Mouse (Mus musculus) CH12.LX (cell line): ENCODE measurements around the gene Gm14214.

Source experiments
- CTCF ChIP-seq, 2 experiments: IDR thresholded peaks in 1 of 2; conservative IDR thresholded peaks in 1 of 2; 2 replicates each; pipeline ENCODE4 v1.5.1; 2011 to 2012; ENCODE audit warnings: low read depth in 2 of 2, low read length in 2 of 2, improper control_type of control experiment in 1 of 2, inconsistent platforms in 1 of 2, mild to moderate bottlenecking in 1 of 2, moderate library complexity in 1 of 2
- TCF12 ChIP-seq: IDR thresholded peaks from 2 replicates; pipeline ENCODE4 v1.6.1; 2014; ENCODE audit warnings: low read depth, mild to moderate bottlenecking, inconsistent platforms, low read length, improper control_type of control experiment

DNA sequence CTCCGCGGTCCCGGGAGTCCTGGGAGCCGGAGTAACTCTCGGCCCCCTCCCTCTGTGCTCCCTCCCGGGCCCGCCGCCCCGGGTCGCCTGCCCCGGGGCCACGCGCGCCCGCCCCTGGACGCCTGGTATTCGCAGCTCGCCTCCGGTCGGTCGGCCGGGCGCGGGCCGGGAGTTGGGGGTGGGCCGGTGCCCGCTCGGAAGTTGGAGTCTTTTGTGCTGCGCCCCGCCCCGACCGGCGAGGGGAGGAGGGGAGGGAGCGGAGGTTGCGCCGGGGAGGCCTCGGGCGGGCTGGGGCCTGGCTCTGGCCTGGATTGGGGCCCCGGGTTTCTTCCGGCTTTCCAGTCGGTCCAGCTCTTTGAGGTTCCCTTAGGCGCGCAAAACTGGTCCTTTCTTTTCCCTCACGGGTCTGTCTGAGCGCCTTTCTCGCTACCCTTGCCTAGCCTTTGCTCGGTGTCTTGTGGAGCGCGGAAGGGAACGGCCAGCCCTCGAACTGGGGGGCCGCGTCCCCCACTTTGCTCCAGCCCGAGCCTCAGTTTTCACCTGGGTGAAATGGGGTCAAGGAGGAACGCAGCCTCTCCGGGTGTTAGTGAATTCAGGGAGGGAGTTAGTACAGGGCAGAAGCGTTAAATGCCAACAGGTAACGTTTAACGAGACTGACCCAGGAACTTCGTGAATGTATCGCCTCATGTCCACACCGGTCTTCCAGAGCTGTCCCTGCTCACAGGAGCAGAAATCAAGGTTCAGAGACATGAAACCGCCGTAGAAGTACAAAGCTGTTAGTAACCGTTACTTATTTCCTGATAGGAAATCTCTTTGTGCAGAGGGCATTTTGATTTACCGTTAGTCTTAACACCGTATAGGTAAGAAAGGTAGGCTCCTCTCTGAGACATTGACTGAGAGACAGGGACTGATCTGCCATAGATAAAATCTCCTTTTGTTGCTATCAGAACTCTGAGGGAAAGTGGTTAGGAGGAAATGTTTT lies 22.1 kb upstream of the Gm14214 start:
- no peak for TF ChIP-seq CTCF (conservative IDR thresholded peaks at IDR 0.05 in 1 of 2, IDR thresholded peaks at IDR 0.05 in 1 of 2; ENCODE audit: low read depth in 2 of 2, low read length in 2 of 2)
- no peak for TF ChIP-seq TCF12
